Mouse (Mus musculus) heart, postnatal 25 days (tissue): Measurements from ENCODE around the gene Blnk. TPM values are rescaled to one million over a fixed set of nuclear protein-coding genes. Genes with fewer than 3 reads are reported as not detected.

Experiments used
- DNase-seq: peaks from one replicate; pipeline ENCODE4 v3.0.0; 2022; ENCODE audit warnings: low spot score
- intact Hi-C: fragments of 180-260 bp; cut with DNase I; formaldehyde crosslinking; loops from one replicate; pipeline ENCODE4 v1.15.1; 2025
- total RNA-seq, 2 experiments: library from RNA; stranded (reverse); gene quantifications; 2 replicates each; pipeline ENCODE4 v1.2.3; 2021

Gene Blnk
- total RNA-seq: 1 to 10 TPM; 1.6 TPM

- intact Hi-C loops: no loop called here
Observed at GRCm38 (mm10) chr19:40994057-40994585, at the start of gene Blnk. TSS of gene Blnk (minus strand) at chr19:40994535.

GRCm38 (mm10) chr19:41039110-41039509 is 44.8 kb upstream of the Blnk start:
- intact Hi-C loops: no loop called here
- no peak for DNase-seq

More at GRCm38 (mm10) chr19:40994057-40994585, at the start of gene Blnk:
- DNase-seq: peak; percentile 47

- no peak for DNase-seq
- intact Hi-C loops: no loop called here
Observed at GRCm38 (mm10) chr19:41035809-41036551, 41.6 kb upstream of the Blnk start.

DNA sequence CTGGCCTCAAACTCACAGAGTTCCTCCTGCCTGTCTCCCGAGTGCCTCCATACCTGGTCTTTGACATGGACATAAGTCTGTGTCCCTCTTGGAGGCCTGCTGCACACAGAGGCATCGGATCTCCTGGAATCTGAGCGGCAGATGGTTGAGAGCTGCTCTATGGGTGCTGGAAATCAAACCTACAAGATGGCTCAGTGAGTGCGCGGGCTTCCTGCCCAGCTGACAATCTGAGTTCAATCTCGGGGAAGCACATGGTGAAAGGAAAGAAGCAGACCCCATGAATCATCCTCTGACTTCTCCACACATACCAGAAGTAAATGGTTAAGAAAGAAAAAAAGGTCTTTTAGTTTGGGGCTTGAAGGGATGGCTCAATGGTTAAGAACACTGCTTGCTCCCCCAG is 37.5 kb upstream of the Blnk start:
- intact Hi-C loops: no loop called here

DNA sequence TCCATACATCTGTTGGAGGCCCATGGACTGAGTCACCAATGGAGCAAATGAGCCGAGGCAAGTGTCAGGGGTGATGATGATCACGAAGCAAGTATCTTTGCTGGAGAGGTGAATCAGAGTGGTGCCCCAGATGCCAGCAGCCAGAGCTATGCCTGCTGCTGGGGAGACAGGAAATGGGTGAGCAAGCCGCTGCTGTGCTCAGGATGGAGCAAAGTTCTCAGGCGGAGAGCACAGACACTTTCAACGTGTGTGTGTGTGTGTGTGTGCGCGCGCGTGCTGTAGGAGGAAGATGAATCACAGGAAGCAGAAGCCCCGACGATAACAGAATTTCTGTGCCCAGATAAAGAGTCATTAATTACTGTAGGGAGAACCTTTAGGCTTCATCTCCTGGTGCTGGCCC is 36.7 kb upstream of the Blnk start:
- DNase-seq: no peak
- intact Hi-C loops: no loop called here

More for the DNA sequence above, 37.5 kb upstream of the Blnk start:
- DNase-seq: no peak

GRCm38 (mm10) chr19:41030161-41030560 is 35.8 kb upstream of the Blnk start:
- DNase-seq: no peak
- intact Hi-C loops: no loop called here

DNA sequence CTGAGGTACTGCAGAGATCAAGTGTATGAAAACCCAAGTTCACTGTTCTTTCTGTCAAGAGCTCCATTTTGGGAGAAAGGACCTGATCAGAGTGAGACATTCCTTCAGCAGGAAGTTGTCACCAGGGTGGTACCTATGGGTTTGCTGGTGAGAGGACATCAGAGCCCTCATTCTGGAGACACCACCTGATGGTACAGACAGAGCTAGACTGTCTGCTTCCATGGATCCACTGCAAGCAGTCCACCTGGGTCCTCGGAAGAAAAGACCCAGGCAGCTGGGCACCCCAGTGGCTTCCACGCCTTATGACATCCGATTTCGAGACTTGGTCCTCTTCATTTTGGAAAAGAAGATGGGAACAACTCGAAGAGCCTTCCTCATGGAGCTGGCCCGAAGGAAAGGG is 34.9 kb upstream of the Blnk start, which contains the start of gene Dntt:
Dntt (plus strand) TSS at position 57 of the 400 bp plus-strand sequence.
- no peak for DNase-seq
- intact Hi-C loops: no loop called here

DNA sequence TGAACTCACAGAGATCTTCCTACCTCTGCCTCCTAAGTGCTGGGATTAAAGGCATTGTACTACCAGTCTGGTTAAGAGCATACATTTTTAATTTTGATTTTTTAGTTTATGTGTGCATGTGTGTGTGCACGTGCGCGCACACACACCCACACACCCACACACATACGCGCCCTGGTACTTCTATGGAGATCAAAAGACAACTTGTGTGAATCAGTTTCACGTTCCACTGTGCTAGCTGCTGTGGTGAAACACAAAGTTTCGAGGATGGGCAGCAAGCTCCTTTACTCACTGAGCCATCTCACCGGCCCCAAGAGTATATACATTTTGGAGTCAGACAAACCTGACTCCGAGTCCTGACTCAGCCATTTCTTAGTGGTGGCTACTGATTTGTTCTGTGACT is 33.3 kb upstream of the Blnk start:
- no peak for DNase-seq
- intact Hi-C loops: no loop called here

DNA sequence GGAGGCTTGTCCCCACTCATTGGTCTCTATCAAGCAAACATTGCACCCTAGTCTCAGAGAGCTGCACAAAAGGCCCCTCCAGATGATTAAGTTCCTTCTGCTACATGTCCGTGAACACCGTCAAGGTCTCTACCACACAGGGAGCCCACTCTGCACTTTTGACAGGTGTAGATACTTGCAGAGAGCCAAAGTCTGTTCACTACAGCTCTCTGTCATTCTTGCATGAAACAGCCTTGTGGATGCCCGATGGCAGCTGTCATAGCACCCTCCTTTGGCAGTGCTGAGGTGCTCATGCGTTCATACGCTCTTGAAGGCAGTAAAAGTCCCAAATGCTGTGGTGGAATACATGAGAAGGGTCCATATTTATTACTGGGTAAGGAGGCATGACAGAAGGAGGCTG is 32.7 kb upstream of the Blnk start:
- DNase-seq: no peak
- intact Hi-C loops: no loop called here

DNA sequence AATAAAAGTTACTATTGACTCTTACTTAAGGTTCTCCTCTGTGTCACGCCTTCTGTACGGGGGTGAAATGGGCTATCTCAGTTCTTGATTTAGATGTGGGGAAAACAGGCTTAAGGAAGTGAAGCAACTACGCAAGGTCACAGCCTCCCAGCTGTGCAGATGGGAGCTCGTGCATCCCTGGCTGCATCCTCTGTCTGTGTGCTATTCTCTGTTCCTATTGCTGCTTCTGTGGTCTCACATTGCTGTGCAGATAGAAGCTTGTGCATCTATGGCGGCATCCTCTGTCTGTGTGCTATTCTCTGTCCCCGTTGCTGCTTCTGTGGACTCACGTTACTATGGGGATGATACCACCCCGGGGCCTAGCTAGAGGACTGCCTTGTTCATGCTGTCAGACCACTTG is 32.2 kb upstream of the Blnk start:
- no peak for DNase-seq
- intact Hi-C loops: no loop called here

GRCm38 (mm10) chr19:41022244-41022643 is 27.9 kb upstream of the Blnk start:
- no peak for DNase-seq
- intact Hi-C loops: no loop called here

DNA sequence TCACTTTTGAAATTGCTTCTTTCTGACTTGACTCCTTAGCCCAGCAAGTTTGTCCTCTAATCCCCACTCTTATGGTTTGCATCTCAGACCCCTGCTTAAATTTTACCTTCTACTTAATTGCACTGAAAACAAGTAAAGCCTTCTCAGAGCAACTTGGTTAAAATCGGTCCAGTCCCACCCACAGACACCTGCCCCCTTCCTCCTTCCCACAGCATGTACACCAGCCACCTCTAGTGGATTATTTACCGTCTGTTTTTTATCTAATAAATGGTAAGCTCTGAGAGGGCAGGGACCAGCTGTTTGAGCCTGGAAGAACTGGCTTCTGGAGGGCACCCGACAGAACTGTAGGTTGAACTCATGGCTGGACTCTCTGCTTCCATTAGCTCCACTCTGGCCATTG is 26.2 kb upstream of the Blnk start:
- intact Hi-C loops: no loop called here

GRCm38 (mm10) chr19:41019164-41019675 is 24.9 kb upstream of the Blnk start:
- no peak for DNase-seq
- intact Hi-C loops: loop anchor here (5.0 kb wide), 1 partner anchor 267 kb away; no protein-coding TSS in a partner anchor

More for the DNA sequence above, 26.2 kb upstream of the Blnk start:
- no peak for DNase-seq

DNA sequence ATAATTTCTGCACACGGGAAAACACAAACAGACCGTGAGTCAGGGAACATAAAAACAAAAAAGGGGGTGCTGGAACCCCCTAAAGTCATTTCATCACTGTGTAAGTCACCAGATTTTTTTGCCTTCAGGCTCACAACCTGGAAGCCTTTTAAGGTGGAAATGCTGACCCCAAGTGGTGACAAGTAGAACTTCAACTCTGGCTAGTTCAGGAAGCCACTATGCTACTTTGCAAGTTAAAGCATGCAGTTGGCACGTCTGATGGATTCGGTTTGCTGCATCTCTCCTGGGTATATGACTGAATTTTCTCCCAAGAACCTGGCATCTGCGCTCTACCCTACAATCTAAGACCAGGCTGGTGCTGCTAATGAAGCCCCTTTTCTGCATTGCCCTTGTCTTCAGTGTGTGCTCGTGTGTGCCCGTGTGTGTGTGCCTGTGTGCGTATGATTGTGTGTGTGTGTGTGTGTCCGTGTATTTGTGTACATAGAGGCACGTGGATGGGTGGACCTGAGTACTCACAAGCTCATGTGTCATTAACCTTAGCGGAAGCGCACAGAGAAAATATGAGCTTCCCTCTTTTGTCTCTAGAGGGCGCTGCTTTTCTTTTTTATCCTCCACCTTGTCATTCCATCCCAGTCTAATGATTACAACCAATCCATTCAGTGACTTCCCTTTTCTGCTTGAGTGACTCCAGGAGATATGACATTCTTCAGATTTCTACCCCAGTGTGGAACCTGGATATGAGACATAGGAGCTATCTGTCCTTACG is 21.8 kb upstream of the Blnk start:
- no peak for DNase-seq
- intact Hi-C loops: loop anchor here (1.0 to 5.0 kb wide), 2 partner anchors 53 to 264 kb away; no protein-coding TSS in a partner anchor

DNA sequence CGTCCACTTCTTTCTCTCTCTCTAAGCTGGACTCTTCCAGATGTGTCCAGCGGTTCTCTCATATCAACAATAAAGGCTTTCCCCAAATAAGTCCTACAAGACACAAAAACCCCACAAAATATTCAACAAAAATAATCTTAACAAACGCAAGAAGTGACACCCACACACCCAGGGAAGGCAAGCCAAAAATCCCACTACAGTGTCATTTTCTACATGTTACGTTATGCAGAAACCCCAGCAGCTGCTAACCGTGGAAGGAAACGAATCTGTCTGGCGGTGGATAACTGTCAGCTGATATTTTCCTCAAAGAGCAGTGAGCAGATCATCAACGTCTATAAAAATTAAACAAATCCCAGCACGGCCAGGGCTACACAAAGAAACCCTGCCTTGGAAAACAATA is 19.7 kb upstream of the Blnk start:
- no peak for DNase-seq
- intact Hi-C loops: no loop called here

DNA sequence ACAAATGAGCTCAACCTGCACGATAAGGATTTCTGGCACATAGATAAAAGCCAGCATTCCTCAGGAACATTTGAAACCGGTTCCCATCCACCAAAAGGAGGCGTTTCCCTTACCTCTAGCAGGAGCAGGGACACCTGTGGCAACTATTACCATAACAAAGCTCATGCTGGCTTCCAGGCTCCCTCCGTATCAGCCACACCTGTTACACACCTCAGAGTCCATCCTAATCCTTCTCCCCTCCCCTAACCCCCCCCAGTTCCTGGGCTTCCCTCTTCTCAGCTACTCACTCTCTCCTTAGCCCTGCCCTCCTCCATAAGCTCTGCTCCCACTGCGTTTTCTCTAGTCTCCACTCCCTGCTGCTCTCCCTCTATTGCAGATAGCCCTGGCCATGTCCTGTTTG is 19.3 kb upstream of the Blnk start:
- DNase-seq: no peak
- intact Hi-C loops: no loop called here

- DNase-seq: no peak
- intact Hi-C loops: no loop called here
Observed at GRCm38 (mm10) chr19:41011676-41012075, 17.3 kb upstream of the Blnk start.

- intact Hi-C loops: no loop called here
- DNase-seq: no peak
Observed at GRCm38 (mm10) chr19:41008674-41009395, 14.5 kb upstream of the Blnk start.

GRCm38 (mm10) chr19:41007733-41008132 is 13.4 kb upstream of the Blnk start:
- intact Hi-C loops: no loop called here
- DNase-seq: no peak

GRCm38 (mm10) chr19:41007326-41007725 is 13.0 kb upstream of the Blnk start:
- intact Hi-C loops: no loop called here
- peak; percentile 39 for DNase-seq
